Mouse (Mus musculus) naive thymus-derived CD4-positive, alpha-beta T cell, adult 2 months (primary cell): ENCODE data around the gene Cryab.

Source experiments
- DNase-seq: peaks from one replicate; pipeline ENCODE4 v3.0.0-alpha.2; 2011; ENCODE audit warnings: low read depth

Gene Cryab

GRCm38 (mm10) chr9:50742744-50743143 is 8.4 kb upstream of the Cryab start:
- DNase-seq = no peak

- DNase-seq = no peak
These were observed 5.3 kb upstream of the Cryab start for GRCm38 (mm10) chr9:50745806-50746205.

GRCm38 (mm10) chr9:50746214-50746677 is 4.9 kb upstream of the Cryab start, which contains the start of gene 2310030G06Rik:
Gene 2310030G06Rik, minus strand, starts transcription at chr9:50746536.
- DNase-seq = no peak

GRCm38 (mm10) chr9:50750706-50751105 is 419 bp upstream of the Cryab start:
- no peak for DNase-seq

GRCm38 (mm10) chr9:50752054-50752602 is 1.0 kb downstream of the Cryab start, which contains the start of gene Hspb2:
Gene Hspb2, minus strand, starts transcription at chr9:50752354.
- DNase-seq = no peak

GRCm38 (mm10) chr9:50752784-50753615 is 1.9 kb downstream of the Cryab start:
- DNase-seq = no peak

GRCm38 (mm10) chr9:50753947-50754346 is 2.8 kb downstream of the Cryab start:
- DNase-seq = no peak

GRCm38 (mm10) chr9:50756711-50757110 is 5.6 kb downstream of the Cryab start:
- DNase-seq = no peak

GRCm38 (mm10) chr9:50761520-50762243 is 10.6 kb downstream of the Cryab start:
- no peak for DNase-seq

GRCm38 (mm10) chr9:50763331-50763730 is 12.2 kb downstream of the Cryab start:
- DNase-seq = no peak

- DNase-seq = no peak
These were observed 16.5 kb downstream of the Cryab start for GRCm38 (mm10) chr9:50767531-50768106.

GRCm38 (mm10) chr9:50768107-50769002 is 17.2 kb downstream of the Cryab start, which contains the start of gene Fdxacb1:
Gene Fdxacb1, plus strand, starts transcription at chr9:50768236.
- peak; percentile 99 for DNase-seq

- no peak for DNase-seq
These were observed 18.9 kb downstream of the Cryab start for GRCm38 (mm10) chr9:50770011-50770410.

GRCm38 (mm10) chr9:50774026-50774462 is 22.9 kb downstream of the Cryab start:
- peak; percentile 37 for DNase-seq

- peak; percentile 92 for DNase-seq
These were observed 24.0 kb downstream of the Cryab start, which contains the start of the genes Alg9 and 1110032A03Rik for GRCm38 (mm10) chr9:50774991-50775612. Gene Alg9, plus strand, starts transcription at chr9:50775019. Gene 1110032A03Rik, minus strand, starts transcription at chr9:50775520.

- DNase-seq = peak; percentile 49
These were observed 24.6 kb downstream of the Cryab start for GRCm38 (mm10) chr9:50775662-50776126.

GRCm38 (mm10) chr9:50776162-50776760 is 25.1 kb downstream of the Cryab start:
- DNase-seq = no peak

- peak; percentile 70 for DNase-seq
These were observed 31.0 kb downstream of the Cryab start for GRCm38 (mm10) chr9:50782155-50782554.

- DNase-seq = no peak
These were observed 44.1 kb downstream of the Cryab start for GRCm38 (mm10) chr9:50795266-50795665.

- DNase-seq = no peak
These were observed 45.7 kb downstream of the Cryab start for GRCm38 (mm10) chr9:50796776-50797175.
